Mouse (Mus musculus) frontal cortex, postnatal 10 days (tissue): ENCODE data around the gene Kcnk13.

ENCODE experiments used
- DNase-seq, 2 experiments: peaks; one replicate each; pipeline ENCODE4 v3.0.0; 2022; ENCODE audit warnings: low spot score in 2 of 2, mixed read lengths in 1 of 2

Gene Kcnk13

GRCm38 (mm10) chr12:100089265-100089664, 125.0 kb downstream of the Kcnk13 start:
- no peak for DNase-seq

GRCm38 (mm10) chr12:100090750-100091149, 126.5 kb downstream of the Kcnk13 start:
- no peak for DNase-seq

- DNase-seq: no peak
Measured at GRCm38 (mm10) chr12:100093046-100093445, 128.7 kb downstream of the Kcnk13 start.

GRCm38 (mm10) chr12:100099971-100100706, 135.8 kb downstream of the Kcnk13 start:
- no peak for DNase-seq

GRCm38 (mm10) chr12:100100707-100101030, 136.4 kb downstream of the Kcnk13 start:
- no peak for DNase-seq

- DNase-seq: no peak
Measured at GRCm38 (mm10) chr12:100101651-100102050, 137.4 kb downstream of the Kcnk13 start.

GRCm38 (mm10) chr12:100104530-100104929, 140.2 kb downstream of the Kcnk13 start:
- no peak for DNase-seq

GRCm38 (mm10) chr12:100106275-100106895, 142.1 kb downstream of the Kcnk13 start:
- peak in 1 of 2 experiments; percentile 75 for DNase-seq

- no peak for DNase-seq
Measured at GRCm38 (mm10) chr12:100107436-100107835, 143.1 kb downstream of the Kcnk13 start.

GRCm38 (mm10) chr12:100109986-100110696, 145.8 kb downstream of the Kcnk13 start, which contains the start of gene Psmc1:
TSS of gene Psmc1 (plus strand) at chr12:100110154.
- DNase-seq: peak; percentile 74 to 78
